Mouse (Mus musculus) CD4-positive, CD25-positive, alpha-beta regulatory T cell, adult 2 months (primary cell): ENCODE measurements around the gene Mkrn2.

Experiments used
- DNase-seq: peaks from one replicate; pipeline ENCODE4 v3.0.0-alpha.2; 2012; ENCODE audit warnings: low read depth, low spot score

Gene Mkrn2

GRCm38 (mm10) chr6:115601715-115602523 lies at the start of gene Mkrn2:
Mkrn2 (plus strand) TSS chr6:115601902.
- peak; percentile 92 for DNase-seq

GRCm38 (mm10) chr6:115555485-115555884 lies 46.2 kb upstream of the Mkrn2 start:
- DNase-seq = no peak

DNA sequence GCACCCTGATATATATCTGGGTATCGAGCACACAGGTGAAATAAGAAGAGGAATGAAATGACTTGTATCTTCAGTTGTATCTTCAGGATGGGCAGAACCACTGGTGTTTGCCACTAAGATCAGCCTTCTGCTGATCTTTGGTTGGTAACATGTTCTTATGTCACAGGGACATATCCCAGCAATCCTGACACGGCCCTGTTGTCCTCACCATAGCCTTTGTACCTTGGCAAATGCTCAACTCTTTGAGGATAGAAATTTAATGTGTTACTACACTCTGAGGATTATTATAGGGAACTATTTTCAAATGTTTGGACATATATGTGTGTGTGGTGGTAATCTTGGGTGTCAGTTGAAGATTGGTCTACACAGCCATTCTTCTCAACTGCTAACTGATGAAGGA lies 43.5 kb upstream of the Mkrn2 start:
- DNase-seq = no peak

- peak; percentile 26 for DNase-seq
These were observed 41.8 kb upstream of the Mkrn2 start for GRCm38 (mm10) chr6:115559651-115560632.

GRCm38 (mm10) chr6:115565479-115566045 lies 36.1 kb upstream of the Mkrn2 start:
- DNase-seq = no peak

DNA sequence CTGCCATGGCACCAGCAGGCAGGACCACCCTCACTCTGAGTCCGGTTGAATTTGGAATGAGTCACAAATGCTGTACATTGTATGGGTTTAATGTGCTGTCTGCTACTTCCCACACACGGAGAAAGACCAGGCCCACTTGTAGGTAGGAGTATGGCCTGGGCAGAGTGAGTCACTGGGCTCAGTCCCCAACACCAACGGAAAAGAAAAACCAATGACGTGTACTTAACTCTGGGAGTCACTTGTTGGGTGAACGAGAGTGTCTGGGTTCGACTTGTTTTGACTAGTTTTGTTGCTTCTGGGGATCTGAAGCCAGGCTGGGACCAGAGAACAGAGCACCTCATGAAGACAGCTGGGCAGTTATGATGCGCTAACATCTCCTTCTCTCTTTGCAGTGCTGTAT lies 27.5 kb upstream of the Mkrn2 start:
- DNase-seq = peak; percentile 59

DNA sequence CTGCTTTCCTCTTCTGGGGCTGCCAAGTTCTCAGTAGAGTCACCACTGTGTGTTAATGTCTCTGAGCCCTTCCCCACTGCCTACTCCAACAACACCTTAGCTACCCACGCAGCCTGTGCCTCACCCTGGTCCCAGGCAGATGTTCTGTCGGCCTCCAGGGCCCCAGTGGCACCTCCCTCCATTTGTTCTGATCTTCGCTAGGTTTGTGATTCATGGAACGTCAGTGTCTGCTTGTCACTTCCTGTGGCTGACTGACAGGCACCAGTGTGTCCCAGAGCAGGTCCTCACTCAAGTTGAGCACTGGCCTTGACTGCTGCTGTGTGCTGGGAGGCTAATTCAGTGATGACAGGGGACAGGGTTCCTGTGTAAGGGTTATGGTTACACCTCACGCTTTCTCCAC lies 24.3 kb upstream of the Mkrn2 start:
- DNase-seq = peak; percentile 75

- DNase-seq = peak; percentile 76
These were observed 23.8 kb upstream of the Mkrn2 start for GRCm38 (mm10) chr6:115577941-115578340.

GRCm38 (mm10) chr6:115580810-115581209 lies 20.9 kb upstream of the Mkrn2 start:
- no peak for DNase-seq

GRCm38 (mm10) chr6:115582328-115583115 lies 19.2 kb upstream of the Mkrn2 start:
- no peak for DNase-seq

DNA sequence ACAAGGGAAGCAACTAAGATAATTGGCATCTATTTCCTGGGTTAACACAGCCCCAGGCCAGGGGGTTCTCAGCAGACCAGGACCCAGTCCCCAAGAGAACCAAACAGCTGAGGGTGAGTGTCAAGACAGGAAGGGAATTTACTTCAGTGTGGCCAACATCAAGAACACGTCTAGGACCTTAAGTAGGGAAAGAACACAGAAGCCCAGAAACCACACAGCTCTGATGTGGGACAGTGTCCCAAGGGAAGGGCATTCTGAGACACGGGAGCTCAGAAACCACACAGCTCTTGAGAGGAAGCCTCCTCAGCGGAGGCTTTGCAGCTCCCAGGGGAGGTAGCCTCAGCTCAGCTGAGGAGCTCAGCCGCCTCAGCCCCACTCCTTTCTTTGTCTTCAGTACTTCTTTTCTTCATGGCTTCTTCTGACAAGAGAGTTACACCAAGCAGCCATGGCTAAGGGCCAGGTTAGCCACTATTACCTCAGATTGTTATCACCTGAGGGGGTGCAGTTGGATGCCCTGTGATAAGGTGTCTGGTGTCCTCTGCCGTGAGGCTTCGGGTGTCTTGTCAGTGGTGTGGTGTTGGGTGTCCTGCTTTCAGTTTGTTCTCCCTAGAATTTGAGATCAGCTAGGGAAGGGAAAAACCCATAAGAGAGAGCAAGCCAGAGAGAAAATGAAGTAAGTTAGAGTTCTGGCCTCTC lies 18.1 kb upstream of the Mkrn2 start:
- no peak for DNase-seq

DNA sequence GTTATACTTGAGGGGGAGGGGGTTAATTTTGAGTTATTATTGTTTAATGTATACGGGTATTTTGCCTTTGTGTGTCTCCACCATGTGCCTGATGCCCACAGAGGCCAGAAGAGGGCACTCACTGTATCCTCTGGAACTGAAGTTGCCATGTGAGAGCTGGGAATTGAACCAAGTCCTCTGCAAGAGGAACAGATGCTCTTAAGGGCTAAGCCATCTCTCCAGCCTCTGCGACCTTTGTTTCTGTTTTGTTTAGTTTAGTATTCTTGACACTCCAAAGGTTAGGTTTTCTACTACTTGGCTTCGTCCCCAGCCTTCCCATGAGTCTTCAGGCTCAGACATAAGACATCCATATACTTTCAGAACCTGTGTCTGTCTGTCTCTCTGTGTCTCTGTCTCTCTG lies 17.5 kb upstream of the Mkrn2 start:
- no peak for DNase-seq

DNA sequence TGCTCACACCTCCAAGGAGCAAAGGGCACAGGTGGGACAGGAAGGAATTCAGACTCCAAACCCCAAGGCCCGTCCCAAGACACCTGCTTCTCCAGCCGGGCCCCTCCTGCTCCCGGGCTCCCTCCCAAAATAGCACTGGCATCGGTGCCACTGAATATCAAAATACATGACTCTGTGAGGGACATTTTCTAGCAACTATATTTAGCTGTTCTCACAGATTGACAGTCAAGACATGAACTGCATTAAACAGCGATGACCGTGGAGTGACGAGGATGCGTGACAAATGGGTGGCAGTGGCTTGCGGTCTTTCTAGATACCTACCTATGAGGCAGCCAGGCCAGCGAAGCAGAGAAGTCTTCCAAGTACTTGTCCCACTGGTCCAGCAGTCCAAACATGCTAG lies 15.4 kb upstream of the Mkrn2 start:
- DNase-seq = no peak

GRCm38 (mm10) chr6:115591692-115592359 lies 9.9 kb upstream of the Mkrn2 start:
- no peak for DNase-seq

GRCm38 (mm10) chr6:115592458-115592857 lies 9.2 kb upstream of the Mkrn2 start, which contains the start of gene Mkrn2os:
Mkrn2os (minus strand) TSS chr6:115592576.
- DNase-seq = no peak

- DNase-seq = no peak
These were observed 8.4 kb upstream of the Mkrn2 start for GRCm38 (mm10) chr6:115593252-115593651.

- DNase-seq = peak; percentile 51
These were observed 7.2 kb upstream of the Mkrn2 start for GRCm38 (mm10) chr6:115594463-115594862.

GRCm38 (mm10) chr6:115595667-115596066 lies 6.0 kb upstream of the Mkrn2 start:
- DNase-seq = no peak

DNA sequence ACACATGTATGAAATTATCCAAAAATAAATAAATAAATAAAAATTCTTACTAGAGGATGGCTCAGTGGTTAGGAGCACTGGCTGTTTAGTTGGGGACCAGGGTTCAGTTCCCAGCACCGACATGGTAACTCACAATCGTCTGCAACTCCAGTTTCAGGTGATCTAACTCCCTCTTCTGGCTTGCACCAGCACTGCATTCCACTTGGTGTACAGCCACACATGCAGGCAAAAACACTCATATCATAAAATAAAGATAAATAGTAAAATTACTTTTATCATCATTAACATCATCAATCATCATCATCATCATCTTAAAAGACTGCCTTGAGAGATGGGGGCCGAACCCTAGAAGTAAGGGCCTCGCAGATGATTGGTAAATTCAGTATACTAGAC lies 384 bp upstream of the Mkrn2 start:
- peak; percentile 49 for DNase-seq

GRCm38 (mm10) chr6:115606461-115606860 lies 4.8 kb downstream of the Mkrn2 start:
- DNase-seq = no peak
